Mouse (Mus musculus) olfactory bulb, adult 2 months (tissue): Measurements from ENCODE around the gene Pla2g6.

Source experiments
- CTCF ChIP-seq: fragments of 200-500 bp; IDR thresholded peaks from 2 replicates; pipeline ENCODE4 v1.5.1; 2012; ENCODE audit warnings: low read depth, mild to moderate bottlenecking, low read length, moderate library complexity; ENCODE audit not compliant: insufficient read depth
- POLR2A ChIP-seq: fragments of 200-500 bp; IDR thresholded peaks from 2 replicates; pipeline ENCODE4 v1.6.1; 2012; ENCODE audit warnings: mild to moderate bottlenecking, low read depth, low read length, moderate library complexity; ENCODE audit not compliant: insufficient read depth

- TF ChIP-seq CTCF (no peak), POLR2A (no peak)
Observed at GRCm38 (mm10) chr15:79254661-79255060, 73.5 kb downstream of the Pla2g6 start, which contains the start of gene Slc16a8.
